Mouse (Mus musculus): ENCODE measurements around the gene Cbx8.

Cbx8 gene

GRCm38 (mm10) chr11:119035094-119035685 is 5.6 kb downstream of the Cbx8 start:
- in situ Hi-C loops (cut with MboI): no loop called here

DNA sequence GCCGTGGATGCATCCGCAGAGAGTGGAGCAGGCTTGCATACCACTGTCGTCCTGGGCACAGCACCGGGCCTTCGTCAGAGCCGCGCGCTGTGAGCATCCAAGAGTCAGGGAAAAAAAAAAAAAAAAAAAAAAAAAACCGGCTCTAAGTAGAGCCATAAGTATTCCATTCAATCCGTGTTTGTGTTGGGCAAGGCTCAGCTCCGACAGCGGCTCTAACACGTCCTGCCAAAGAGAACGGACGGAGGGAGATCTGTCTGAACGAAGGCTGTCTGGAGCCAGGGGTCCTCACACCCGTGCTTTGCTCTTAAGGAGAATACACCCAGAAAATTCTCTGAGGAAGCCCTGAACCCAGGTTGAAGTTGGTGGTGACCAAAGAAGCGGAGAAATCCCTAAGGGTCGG is 6.1 kb downstream of the Cbx8 start:
- in situ Hi-C loops (cut with MboI): no loop called here

DNA sequence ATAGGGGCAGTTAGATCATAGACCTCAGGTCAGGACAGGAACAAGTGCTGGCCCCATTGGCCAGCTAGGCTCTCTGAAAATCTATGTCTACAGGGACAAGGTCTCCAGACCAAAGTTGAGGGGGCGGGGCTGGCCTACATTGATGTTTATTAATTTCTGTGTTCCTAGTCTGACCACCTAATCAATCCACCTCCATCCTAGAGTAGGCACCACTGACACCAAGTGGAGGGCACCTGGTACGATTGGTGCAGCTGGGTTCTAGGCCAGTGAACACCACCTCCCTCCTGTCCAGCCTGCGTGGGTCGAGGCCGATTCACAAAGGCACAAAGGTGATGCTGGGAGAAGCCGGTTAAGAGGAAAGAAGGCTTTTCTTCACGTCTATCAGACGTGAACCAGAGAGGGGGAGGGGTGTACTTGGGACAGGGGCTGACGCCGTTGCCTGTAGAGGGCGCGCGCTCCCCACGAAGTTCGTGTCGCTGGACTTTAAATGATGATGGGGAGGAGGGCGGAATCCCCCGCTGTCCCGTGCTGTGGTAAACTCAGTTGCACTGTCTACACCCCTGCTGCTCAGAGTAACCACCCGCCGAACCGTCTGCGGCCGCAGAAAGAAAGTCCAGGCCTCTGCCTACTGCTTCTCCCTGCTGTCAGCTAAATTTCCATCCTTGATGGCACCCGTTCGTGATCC is 6.8 kb downstream of the Cbx8 start:
- in situ Hi-C loops (cut with MboI): no loop called here

- in situ Hi-C loops (cut with MboI): no loop called here
Observed at GRCm38 (mm10) chr11:119026203-119026602, 14.6 kb downstream of the Cbx8 start.

DNA sequence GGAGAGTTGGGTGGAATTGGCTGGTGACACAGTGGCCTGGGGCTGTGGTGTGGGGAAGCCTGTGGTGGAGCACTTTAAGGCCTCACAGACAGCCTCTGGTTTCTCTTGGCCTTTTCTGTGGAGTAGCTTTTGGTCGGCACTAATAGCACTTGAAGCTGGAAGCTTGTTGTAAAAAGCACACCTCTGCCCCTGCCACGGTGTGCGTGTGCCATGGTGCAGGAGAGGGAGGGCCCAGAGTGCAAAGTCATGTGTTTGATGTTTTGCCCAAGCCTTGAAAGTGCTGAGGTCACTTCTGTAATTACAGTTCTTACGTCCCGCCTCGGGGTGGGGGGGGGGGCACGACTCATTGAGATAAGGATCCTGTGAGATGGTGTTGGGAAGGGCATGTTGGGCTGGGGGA is 16.5 kb downstream of the Cbx8 start:
- in situ Hi-C loops (cut with MboI): no loop called here

- in situ Hi-C loops (cut with MboI): no loop called here
Observed at GRCm38 (mm10) chr11:119023616-119023980, 17.2 kb downstream of the Cbx8 start.

GRCm38 (mm10) chr11:119022895-119023615 is 17.7 kb downstream of the Cbx8 start, which contains the start of gene Cbx2:
Cbx2 (plus strand) TSS chr11:119022962.
- in situ Hi-C loops (cut with MboI): no loop called here

GRCm38 (mm10) chr11:119022068-119022894 is 18.5 kb downstream of the Cbx8 start:
- in situ Hi-C loops (cut with MboI): no loop called here

DNA sequence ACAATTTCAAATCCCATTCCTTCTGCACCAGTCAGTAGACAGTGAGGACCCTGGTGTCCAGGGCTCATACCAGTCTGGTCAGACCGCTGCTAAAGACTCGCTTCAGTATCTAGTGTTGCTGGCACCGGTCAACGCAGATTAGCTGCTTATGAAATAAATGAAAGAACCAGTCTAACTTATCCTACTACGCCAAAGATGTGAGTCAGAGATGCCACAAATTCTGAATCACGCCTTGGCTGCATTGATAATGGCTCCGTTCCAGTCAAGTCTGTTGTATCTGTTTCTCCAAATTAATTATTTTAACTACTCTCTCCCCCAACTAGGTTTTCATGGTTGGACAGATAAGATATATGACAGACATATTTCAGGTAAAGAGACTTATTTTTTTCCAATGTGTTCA is 19.6 kb downstream of the Cbx8 start:
- in situ Hi-C loops (cut with MboI): no loop called here

GRCm38 (mm10) chr11:119017506-119017905 is 23.3 kb downstream of the Cbx8 start:
- in situ Hi-C loops (cut with MboI): no loop called here

DNA sequence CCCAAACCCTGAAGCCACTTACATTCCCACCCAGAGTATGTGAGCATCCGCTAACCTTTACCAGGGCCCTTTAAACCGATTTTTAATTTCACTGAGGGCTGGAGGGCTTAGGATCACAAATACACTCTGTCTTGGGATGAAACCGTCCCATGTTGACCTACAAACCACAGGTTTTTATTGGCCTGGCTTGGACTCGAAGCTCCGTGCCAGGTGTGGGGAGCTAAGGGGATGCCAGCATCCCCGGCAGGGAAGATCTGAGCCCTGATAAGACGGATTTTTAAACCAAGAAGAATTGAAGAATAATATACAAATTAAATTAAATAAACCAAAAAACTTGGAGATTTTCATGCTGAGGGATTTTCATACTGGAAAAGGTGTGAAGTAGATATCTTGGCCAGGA is 26.3 kb downstream of the Cbx8 start:
- in situ Hi-C loops (cut with MboI): no loop called here

DNA sequence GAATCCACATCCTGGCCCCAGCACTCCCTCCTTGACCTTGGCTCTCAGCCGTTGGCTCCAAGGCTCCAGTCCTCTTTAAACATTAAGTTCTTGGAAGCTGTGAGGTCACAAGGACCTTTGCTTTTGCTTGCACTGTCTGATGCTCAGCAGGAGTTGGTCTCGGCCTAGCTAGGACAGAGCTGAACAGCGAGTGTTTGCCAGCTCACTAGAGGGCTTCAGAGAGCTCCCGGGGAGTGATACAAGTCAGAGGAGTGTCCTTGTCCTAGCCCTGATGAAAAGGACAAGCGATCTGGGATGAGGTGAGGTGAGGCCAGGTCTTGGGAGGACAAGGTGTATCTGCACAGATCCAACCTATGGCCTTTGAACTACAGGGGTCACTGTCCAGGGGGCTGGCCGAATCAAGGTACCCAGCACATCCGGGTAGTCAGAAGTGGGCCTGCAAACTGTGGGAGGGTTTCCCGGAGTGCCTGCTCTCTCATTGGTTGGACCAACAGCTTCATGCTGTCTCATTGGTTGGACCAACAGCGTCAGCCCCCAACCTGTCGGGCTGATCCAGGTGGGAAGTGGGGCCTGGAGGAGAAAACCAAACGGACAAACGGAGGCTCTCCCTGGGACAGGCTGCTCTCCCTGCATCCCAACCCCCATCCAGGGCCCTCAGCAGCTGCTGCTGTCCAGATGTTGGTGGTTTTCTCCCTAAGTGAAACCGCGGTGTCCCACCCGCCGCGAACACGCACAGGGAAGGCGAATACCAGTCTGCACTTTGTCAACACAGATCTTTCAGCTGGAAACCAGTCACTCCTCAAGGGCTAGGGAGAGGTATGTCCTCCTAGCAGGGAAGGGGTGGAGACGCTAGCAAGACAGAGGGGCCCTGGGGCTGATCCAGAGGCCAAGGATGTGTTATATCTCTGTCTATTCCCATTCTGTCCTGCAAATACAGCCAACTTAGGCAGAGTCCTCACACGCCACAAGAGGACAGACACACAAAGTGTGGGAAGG is 33.0 kb downstream of the Cbx8 start:
- in situ Hi-C loops (cut with MboI): no loop called here

DNA sequence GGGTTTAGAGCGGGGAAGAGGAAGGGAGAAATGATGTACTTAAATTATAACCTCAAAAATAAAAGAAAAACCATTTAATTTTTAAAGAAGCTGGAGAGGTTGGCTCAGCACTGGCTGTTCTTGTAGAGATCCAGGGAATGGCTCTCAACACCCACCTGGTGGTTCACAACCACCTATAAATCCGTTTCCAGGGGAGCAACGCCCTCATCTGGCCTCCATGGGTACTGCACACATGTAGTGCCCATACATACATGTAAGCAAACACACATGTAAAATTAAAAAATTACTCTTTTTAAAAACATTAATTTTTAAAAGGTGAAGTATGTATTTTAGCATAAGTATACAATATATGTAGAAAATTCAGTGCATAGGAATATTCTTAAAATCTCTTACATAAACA is 34.3 kb downstream of the Cbx8 start:
- in situ Hi-C loops (cut with MboI): no loop called here

DNA sequence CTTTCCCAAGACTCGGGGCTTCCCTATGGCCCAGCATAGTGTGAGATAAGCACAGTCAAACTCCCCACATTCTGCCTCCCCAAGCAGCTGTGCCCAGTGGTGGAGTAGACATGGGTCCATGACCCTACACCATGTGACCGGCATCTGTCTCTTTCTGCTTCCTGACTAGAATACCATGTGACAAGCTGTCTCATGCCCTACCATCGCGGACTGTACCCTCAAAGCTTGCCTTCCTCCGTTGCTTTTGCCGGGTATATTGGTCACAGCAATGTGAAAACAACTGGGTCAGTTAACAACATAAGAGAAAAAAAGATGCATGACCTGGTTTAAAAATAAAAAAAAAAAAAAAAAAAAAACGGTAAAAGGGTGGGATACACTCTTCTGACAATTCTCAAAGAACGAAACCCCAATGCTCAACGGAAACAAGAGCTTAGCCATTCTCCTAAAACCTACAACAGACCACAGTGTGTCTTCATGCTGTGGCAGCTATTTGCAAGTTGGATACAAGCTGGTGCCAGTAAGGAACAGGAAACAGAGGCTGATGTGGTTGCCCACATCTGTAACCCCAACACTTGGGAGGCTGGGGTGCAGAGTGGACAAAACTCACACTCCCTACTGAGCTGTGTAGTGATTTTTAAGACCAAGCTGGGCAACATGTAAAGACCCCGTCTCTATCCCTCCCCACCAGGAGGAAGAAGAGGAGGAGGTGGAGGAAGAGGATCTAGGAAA is 35.1 kb downstream of the Cbx8 start:
- in situ Hi-C loops (cut with MboI): no loop called here

DNA sequence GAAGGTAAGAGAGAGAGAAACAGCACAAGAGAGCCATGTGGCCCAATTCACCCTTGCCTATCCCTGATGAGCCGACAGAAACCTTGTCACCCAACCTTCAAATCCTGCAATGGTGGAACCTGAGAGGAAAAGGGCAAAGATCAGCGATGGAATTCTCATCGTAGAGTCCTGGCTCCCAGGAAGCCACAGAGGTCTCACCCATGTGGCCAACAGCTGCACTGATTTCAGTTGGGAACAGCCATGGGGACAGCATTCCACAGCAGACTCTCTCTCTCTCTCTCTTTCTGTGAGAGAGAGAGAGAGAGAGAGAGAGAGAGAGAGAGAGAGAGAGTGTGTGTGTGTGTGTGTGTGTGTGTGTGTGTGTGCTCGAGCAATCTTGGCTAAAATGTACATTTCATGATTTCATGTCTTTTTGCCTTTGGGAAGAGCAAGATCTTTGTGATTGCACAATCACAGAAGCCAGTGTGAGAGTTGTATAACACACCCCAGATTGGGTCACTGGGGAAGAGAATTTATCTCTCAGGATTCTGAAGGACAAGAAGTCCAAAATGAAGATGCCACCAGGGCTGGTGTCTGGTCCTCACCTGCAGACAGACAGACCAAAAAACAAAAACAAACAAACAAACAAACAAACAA is 39.2 kb downstream of the Cbx8 start:
- in situ Hi-C loops (cut with MboI): no loop called here

DNA sequence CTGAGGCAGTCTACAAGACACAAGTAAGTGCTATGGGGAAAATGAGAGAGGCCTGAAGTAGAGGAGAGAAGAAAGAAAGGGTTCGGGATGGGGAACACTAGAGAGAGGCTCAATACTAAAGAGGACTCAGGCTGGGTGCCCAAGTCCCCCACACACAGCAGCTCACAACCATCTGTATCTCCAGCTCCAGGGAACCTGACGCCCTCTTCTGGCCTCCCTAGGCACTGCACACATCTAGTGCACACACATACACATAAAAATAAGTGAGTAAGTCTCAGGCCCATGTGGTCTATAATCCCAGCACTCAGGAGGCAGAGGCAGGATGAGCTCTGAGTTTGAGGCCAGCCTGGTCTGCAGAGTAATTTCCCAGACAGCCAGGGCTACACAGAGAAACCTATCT is 39.9 kb downstream of the Cbx8 start:
- in situ Hi-C loops (cut with MboI): no loop called here

DNA sequence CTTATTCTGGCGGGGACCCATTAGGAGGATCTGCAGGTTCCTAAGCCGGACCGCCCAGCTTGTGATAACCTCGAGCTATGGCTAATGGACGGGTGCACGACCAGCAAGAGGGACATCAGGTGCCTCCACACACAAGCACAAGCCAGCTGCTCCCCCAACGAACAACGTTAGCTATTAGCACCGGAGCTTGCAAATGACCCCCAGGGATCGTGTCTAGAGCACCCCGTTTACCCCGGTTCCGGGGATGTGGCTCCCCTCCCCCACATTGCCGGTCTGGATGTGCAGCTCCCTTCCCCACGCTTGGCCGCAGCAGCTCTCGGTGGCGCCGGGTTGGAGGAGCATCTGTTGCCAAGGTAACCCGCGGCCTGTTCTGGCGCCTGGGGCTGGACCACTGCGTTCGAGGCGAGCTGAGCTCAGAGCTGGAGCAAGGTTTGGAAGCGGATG is 41.4 kb downstream of the Cbx8 start:
- in situ Hi-C loops (cut with MboI): no loop called here

DNA sequence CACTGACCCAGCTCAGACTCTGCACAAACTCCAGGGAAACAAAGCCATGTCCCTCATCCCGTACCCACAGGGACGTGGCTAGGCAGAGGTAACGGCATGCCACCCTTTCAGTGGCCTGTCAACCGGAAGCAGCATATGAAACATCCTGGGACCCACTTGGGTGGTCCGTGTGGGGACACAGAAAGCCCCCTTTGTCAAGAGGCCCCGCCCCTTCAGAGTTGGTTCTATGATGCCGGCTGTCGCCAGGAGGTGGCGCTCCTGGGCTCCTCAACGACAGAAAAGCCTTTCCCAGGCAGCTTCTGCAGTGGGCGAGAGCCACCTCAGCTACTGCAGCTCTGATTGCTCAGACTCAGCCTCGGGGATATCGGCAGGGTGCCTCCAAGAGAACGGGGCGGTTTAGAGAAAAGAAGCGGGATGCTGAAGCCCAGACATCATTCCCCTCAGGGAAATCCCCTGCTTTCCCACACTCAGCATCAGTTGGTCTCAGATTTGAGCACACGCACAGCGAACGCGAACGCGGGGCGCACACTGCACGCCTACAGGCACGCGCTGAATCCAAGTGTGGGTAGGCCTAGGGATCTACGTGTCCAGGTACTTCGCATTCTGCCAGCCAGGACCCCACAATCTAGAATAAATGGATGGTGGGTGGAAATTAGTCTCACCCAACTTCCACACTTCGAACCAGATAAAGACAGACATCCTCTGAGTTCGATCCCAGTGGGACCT is 42.1 kb downstream of the Cbx8 start:
- in situ Hi-C loops (cut with MboI): no loop called here

DNA sequence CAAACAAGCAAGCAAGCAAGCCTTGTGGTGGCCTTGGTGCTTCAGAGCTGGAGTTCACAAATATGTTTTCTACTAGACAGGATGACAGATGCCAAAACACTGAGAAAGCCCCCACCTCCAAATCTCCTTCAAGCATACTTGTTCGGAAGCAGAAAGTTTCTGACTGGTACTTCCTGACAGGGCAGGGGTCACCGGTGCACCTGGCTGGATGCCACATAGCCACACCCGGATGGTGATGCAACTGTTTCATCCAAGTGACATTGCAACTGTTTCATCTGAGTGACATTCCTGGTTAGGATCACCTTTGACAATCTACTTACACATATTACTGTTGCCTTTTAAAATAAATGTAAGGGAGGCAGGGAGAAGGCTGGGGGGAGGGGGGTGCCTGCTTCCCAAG is 43.6 kb downstream of the Cbx8 start:
- in situ Hi-C loops (cut with MboI): no loop called here

Data from mature B cell (primary cell).